Mouse (Mus musculus) fibroblast of lung, adult 2 months (primary cell): ENCODE measurements around the gene Hnrnpab.
A peak's percentile ranks its signal among the peaks of the same experiment; 100 is the strongest.

Experiments used
- DNase-seq: peaks from one replicate; pipeline ENCODE4 v3.0.0-alpha.2; 2011; ENCODE audit warnings: low read depth

Gene Hnrnpab

DNA sequence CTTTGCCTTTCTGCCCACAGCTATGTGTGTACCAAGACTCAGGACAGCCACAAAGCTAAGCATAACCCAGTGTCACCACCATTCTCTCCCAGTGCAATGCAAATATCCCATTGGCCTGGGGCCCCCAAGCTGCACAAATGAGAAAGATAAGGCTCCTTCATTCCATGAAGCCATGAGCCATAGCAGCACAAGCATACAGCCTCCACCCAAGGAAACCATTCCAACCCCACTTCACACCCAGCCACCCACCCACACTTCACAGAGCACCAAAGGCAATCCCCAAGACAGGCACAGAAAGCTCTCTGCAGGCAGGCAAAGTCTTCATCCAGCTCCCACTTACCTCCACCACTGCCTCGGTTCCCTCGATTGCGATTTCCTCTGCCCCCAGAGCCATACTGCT lies 4.4 kb downstream of the Hnrnpab start:
- DNase-seq = no peak

DNA sequence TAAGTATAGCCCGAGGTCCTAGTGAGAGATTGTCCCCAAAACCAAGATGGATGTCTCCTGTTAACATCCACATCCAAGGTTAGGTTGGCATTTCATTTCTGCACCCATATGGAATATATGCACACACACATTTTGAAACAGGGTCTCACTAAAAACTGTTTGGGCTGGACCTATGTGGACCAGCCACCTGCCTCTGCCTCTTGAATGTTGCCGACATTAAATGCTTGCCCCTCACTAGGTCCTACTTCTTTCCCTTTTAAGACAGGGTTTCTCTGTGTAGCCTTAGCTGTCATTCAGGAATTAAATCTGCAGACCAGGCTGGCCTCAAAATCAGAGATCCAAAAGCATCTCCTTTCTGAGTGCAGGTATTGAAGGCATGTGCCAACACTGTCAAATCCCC lies 9.1 kb downstream of the Hnrnpab start:
- no peak for DNase-seq

DNA sequence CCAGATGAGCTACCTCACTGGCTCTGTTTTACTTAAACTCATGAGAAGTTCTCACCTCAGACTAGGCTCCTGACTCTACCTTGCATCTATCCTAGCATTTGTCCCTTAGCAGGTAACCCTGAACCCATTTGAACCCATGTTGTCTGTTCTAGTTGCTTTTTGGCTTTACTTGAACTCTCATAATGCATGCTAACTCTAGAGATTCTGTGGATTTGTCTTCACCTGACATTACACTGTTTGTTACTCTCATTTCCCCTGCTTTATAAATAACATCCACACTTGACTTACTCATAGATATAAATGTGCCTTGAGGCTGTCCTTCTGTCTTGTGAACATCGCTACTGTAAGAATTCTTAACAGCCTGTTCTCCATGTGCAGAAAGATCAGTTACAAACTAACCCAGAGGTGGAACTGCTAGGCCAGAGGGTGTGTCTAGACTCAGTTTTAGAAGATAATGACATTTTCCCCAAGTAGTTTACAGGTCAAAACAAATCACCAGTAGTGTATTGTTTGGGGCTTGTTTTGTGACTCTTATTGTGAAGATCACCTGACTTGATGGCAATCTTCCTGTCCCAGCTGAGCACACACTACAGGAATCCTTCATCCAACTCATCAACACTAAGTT lies 11.1 kb downstream of the Hnrnpab start:
- no peak for DNase-seq

DNA sequence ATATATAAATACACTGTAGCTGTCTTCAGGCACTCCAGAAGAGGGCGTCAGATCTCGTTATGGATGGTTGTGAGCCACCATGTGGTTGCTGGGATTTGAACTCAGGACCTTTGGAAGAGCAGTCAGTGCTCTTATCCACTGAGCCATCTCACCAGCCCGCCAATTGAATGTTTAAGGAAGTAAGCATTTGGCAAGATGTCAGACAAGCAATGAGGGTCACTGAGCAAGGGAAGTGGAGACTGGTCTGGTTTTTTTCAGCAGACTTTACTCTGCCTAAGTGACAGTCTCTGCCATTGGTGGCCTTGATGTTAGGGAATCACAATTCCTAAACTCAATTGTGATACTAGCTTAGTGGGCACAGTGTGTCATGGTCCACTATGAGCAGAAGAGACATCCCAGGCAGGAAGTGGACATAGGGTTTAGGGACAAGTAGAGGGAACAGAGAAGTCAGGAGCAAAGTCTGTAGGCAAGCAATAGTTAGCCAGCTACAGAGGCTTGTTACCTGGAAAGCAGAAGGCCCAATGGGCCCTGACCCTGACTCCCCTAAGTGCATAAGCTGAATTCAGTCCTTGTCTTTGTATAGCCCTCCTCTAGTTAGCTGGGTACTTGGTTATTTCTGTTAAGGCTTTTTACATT lies 11.8 kb downstream of the Hnrnpab start:
- DNase-seq = no peak

DNA sequence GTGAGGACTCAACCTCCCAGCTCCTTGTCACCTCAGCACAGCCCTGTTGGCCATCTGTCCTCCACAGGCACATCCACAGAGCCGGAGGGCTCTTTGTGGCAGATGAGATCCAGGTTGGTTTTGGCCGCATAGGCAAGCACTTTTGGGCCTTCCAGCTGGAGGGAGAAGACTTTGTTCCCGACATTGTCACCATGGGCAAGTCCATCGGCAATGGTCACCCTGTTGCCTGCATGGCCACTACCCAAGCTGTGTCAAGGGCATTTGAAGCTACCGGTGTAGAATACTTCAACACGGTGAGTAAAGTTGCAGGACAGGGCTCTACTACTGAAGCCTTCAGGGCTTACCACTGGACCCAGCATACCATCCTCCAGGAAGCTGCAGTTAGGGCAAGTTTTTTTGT lies 12.8 kb downstream of the Hnrnpab start:
- no peak for DNase-seq

DNA sequence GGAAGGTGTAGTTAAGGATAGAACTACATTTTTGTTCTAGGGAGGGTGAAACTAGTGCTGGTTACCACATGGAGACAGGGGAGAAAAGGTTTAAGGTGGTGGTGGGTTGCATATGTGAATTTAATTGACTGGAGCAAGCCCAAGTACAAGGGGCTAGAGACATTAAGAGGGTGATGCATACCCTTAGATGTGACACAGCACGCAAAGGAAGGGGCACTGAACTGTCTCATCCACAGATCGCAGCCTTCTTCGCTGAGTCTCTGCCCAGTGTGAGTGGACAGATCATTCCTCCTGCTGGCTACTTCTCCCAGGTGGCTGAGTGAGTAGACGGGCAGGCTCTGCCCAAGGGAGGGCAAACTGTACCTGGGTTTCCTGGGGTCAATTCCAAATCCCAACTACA lies 13.3 kb downstream of the Hnrnpab start:
- no peak for DNase-seq

DNA sequence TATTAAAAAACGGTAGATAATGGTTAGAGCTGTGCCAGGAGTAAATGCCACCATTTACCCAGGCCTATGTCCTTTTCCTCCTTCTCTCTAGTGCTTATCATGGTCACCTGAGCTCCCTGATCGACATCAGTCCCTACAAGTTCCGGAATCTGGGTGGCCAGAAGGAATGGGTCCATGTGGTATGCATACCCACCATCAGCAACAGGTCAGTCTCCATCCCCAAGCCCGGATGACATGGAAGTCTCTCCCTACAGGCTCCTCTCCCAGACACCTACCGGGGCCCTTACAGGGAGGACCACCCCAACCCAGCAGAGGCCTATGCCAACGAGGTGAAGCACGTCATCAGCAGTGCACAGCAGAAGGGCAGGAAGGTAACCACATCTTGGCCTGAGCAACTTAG lies 14.7 kb downstream of the Hnrnpab start:
- DNase-seq = no peak

DNA sequence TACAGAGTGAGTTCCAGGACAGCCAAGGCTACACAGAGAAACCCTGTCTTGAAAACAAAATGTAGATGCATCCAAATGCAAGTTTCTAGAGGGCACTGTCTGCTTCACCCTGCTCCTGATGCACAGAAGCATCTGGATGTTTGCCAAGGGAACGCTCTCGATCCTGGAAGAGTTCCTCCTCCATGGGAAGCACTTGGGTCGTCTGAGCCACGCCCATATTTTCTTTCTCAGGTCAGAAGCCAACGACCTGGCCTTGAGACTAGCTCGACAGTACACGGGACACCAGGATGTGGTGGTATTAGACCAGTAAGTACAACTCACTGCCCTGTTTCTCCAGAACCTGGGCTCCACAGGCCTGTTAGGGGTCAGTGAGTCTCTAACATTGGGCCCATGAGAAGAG lies 15.5 kb downstream of the Hnrnpab start:
- no peak for DNase-seq

DNA sequence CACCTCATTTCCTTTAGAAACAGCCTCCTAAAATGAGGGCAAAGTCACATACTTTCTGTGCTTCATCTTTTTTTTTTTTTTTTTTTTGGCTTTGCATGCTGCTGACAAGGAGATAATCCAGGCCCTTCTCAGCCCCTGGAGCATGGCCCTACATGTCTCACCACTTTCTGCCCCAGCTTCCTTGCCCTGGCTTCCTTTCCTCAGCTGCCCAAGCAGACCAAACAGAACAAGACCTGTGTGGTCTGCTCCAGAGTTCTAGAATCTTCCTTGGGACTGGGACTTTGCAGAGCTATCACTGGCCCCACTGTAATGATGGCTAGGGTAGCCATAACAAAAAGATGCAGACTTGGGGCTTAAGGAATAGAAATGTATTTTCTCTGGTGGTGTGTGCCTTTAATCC lies 16.6 kb downstream of the Hnrnpab start:
- no peak for DNase-seq

DNA sequence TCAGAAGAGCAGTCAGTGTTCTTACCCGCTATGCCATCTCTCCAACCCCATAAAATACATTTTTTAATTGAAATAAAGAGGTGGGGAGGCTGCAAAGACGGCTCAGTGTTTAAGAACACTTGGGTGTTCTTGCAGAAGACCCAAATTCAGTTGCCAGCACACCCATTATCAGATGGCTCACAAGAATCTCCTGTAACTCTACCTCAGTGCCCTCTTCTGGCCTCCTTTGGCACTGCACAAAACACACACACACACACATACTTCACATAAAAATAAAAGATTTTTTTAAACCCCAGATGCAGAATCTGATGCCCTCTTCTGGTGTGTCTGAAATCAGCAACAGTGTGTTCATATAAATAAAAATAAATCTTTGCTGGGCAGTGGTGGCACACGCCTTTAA lies 17.8 kb downstream of the Hnrnpab start:
- DNase-seq = no peak

DNA sequence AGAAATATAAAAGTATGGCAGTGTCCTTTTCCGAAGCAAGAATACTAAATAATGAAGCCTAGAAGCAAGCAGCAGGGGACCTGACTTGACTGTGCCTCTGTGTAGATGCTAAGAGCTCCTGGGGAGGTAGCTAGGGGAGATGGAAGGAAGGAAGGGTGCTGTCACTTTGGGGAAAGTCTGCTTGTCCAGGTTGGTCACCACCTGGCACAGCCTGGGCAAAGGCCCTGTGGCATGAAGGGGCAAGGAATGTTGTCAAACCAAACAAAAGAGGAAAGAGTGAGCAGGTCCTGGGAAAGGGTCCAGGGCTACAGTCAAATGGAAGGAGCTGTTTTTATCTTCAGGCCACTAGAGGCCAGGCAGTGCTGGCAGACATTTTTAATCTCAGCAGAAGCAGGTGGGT lies 19.6 kb downstream of the Hnrnpab start:
- DNase-seq = no peak

DNA sequence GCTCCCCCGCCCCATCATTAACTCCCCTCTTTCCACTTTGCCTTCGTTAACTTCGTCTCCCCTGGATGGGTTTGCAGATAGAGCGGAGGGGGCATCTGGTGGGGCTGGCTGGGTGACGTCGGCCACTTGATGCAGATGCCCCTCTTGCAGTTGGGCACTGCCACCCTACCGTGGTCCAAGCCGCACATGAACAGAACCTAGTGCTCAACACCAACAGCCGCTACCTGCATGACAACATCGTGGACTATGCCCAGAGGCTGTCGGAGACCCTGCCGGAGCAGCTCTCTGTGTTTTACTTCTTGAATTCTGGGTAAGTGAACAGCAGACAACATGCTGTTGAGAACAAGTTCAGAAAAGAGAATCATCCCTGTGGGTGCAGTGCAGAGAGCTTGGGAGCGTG lies 20.2 kb downstream of the Hnrnpab start:
- no peak for DNase-seq

DNA sequence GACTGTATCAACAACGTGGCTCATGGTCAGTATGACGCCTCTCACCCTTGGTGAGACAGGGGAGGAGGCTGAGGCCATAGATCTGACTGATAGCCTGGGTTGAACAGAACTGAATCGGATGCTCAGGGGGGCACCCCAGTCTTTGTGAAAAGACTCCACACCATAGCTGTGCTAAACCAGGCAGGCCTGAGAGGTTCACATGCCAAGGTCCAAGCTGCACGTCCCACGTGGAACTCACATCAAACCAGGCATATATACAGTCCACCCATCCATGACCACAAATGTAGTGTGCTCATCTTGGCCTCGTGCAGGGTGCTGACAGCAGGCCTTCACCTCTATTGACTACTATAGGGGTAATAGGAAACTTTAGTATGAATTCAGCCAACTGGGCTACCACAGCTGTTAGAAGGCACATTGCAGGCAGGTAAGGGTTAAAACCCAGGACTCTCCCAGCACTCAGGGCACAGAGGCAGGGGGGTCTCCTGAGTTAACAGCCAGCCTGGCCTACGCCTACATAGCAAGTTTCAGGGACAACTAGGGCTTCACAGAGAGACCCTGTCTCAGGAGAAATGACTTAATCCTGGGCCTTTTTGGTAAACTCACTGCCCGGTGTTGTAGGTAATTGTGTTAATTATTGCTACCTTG lies 20.9 kb downstream of the Hnrnpab start:
- DNase-seq = no peak

DNA sequence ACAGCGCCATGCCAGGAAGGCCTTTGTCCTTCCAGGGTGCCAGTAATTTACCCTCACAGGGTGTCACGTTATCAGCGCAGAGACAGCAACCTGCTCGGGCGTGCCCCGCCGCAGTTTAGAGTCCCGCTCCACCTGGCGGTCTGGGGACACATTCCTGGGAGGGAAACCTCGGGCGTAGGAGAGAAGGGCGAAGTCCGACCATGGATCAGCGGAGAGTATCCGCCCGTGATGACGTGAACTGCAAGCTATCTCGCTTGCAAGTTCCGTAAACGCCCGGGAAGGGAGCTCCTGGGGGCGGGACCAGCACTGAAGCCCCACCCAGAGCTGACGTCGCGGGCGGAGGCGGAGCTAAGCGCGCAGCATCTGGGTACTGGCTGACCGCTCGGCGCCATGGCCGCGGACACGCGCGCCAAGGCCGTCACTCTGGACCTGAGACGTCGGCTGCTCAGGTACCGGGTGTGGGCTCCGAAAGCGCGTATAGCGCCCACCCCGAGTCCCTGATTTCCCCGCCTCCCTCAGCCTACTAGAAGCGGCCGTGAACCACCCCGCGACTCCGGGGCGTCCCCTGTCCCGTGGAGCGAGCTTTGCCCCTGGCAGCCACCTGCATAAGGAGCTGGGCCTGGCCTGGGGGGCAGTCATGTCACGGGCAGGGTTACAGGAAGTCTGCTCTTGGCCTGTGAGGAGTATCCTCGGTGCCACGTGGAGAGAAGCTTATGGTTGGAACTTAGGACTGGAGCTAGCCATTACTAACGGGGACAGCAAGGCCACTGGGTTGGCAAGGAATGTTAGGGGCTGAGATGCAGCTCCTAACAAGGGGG lies 22.0 kb downstream of the Hnrnpab start, which contains the start of gene Phykpl:
Gene Phykpl, plus strand, starts transcription at position 327 of the 818 bp plus-strand sequence.
- DNase-seq = peak; percentile 93

DNA sequence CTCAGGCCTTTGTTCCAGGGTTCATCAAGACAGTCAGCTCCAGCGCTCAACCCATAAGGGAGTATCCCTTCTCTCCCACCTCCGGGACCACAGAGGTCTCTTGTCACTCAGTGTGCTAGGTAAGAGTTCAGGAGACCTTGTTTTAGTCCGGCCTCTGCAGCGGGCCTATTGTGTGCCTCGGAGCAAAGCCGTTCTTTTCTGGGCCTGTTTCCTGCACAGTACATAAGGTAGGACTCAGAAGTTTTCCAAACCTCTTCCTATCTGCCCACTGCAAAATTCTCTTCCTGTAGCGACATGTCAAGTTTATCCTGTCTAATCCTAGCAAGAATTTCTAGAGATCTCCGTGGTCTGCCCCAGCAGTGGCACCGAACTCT lies 22.6 kb downstream of the Hnrnpab start:
- no peak for DNase-seq

DNA sequence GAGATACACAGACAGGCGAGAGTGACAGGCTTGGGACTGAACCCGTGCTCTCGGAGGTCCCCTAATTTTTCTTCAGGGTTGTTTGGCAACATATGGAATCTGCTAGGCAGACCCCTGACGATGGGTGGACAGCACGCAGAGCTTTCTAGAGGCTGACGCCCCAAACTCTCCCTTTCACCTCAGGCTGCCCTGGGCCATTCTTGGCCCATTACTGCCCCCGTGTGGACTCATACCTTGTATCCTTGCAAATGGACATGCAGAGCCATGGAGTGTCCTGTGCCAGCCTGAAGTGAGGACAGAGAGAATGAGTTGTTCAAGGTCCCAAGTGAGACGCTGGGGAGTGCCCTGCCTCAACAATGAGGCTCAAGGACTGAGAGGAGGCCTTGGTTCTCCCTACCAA lies 23.9 kb downstream of the Hnrnpab start:
- DNase-seq = peak; percentile 44

DNA sequence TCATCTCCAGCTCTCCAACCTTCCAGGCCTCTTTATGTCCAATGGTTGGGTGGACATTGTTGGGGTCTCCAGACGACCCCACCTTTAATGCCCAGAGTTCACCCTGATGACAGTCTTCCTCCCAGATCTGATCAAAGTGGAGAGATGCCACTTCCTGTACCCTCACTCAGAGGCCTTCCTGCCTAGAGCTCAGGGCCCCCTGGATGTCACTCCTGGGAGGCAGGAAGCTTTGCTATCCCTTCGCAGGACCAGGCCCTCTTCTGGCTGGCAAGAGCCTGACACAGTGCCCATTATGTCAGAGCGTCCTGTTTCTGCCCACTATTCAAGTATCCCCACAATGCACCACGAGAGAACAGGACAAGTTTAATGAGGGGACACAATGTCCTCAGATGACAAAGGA lies 27.6 kb downstream of the Hnrnpab start:
- no peak for DNase-seq

DNA sequence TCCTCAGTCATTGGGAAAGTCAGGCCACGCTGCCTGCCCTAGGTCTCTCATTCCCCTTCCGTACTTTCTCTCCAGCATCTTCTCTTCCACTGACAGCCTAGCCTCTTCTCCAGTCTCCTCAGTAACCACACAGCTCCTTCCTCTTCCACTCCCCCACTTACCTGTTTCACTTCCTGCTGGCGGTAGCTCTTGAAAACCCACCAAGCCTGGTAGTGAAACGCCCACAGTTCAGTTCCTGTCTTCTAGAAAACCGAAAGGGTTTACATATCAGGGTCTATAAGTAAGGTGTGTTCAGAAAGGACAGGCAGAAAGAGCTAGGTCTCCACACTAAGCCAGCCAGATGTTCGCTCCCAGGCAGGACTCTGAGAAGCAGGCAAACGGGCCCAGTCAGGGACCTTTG lies 29.1 kb downstream of the Hnrnpab start:
- no peak for DNase-seq

DNA sequence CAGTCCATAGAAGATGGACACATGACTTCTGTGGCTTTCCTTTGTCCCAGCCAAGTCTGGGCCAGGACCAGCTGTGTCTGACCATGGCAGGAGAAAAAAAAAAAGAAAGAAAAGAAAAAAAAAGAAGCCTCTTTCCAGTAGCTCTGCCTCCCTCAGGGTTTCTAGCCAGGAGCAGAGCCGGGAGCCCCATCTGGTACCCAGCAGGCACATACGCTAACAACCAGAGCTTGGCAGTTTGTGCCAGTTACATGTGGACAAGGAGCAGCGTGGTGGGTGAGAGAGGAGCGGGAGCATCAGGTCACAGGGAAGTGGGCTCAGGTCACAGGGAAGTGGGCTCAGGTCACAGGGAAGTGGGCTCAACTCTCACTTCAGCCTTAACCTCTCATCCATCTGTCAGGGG lies 30.2 kb downstream of the Hnrnpab start:
- no peak for DNase-seq

DNA sequence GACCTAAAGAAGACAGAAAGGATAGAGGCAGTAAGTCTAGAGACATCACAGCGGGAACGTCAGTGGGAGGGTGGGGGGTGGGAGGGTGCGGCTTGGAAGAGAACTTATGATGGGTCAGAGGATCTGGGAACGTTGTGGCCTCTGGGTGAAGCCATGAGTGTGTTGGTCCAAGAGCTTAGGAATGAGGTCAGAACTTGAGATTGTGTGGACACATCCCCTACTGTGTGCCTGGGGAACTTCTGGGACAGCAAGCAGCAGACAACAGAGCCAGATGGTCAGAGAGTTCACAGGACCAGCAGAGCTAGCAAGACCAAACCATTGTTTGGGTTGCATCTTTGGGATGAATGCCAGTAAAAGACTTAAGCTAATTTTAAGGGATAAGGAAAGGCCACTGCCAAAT lies 37.8 kb downstream of the Hnrnpab start:
- no peak for DNase-seq

DNA sequence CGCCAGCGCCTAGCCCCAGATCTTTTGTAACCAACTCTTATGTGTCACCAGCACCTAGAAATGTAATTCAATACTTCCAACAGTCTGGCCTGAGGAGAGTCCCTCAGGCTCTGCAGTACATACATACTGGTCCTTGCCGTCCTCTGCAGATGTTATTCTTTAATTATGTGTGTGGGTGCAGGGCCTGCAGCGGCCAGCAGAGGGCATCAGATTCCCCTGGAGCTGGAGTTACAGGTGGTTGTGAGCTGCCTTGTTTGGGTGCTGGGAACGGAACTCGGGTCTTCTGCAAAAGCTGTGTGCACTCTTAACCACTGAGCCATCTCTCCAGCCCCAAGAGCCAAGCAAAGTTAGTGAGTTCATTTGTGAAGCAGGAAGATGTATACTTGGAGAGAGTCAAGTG lies 40.7 kb downstream of the Hnrnpab start:
- no peak for DNase-seq

DNA sequence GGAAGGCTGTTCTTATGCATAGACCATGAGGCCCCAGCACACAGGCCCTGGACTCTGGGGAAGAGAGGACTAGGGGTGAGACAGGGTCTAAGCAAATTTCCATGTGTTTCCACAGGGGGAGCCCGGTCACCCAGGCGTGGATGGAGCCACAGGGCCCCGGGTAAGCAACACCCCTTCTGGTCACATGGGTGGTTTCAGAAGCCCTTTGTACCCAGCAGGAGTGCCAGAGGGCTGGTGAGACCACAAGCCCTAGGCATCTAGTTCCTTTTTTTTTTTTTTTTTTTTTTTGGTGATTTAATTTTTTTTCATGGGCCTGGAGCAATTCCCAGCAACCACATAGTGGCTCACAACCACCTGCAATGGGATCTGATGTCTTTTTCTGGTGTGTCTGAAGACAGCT lies 41.6 kb downstream of the Hnrnpab start:
- DNase-seq = no peak

DNA sequence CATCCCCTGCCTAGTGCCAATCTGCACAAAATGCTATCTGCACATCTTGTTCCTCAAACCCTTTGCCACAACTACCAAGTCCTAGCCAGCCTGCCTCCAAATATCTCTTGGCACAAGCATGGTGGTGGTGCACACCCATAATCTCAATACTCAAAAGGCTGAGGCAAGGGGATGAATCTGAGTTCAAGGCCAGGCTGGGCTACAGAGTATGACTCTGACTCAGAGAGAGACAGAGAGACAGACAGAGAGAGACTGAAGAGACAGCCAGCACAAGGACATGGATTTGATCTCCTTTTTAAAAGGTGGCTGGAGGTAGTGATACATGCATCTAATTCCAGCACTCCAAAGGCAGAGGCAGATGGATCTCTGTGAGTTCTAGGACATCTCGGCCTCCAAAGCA lies 43.4 kb downstream of the Hnrnpab start:
- no peak for DNase-seq
